Mouse (Mus musculus): ENCODE data around the gene Cysltr2.

Cysltr2 gene

DNA sequence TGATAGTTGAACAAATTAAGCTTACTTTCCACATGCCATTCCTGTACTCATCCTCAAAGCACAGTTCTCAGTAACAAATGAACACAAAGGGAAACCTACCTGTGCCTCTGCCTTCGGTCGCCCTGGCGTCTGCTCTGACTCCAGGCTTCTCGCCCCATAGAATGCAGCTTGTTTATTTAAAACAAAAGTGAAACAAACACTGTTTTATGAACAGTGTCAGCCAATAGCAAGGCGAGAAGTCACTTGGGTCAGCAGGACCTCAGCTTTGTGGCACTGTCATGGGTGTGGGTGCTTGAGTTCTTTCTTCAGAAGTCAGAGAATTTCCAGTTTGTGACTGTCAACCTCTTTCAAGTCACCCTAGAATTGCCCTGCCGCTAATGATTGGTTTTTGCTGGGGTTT, at the start of gene Cysltr2:
Gene Cysltr2 (minus strand): TSS at position 178 of the 400 bp plus-strand sequence.
- no peak for DNase-seq (ENCODE audit: low spot score in 2 of 2)

DNA sequence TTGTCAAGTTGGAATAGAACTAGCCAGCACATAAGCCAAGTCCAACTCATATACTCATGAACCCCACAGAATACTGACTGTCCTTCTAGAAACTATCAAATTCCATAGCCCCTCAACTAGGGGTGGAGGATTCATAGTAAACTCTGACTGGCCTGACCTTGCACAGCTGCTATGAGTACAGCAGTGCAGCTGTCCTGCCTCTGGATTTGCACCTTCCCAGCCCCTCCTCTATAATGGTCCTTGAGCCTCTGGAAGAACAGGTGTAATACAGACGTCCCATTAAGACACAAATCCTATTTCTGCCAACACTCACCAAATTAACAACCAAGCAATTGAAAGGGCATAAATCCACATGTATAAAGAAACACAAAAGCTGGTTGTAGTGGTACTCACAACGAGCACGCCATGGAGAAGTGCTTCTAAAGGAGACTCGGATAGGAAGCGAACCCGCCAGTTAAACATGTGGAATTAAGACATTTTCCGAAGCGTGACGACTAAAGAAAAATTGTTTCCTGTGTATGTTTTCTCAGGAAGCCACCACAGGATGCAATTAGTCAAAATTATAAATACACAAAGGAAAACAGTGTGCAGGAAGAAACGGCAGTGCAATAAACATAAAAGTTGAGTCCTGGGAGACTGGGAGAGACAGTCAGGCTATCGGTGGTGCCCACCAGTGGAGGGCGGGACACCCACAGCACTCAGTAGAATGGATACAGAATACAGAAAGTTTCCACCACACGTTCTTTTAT, 46.1 kb upstream of the Cysltr2 start:
- DNase-seq (ENCODE audit: low spot score in 2 of 2), result no peak

DNA sequence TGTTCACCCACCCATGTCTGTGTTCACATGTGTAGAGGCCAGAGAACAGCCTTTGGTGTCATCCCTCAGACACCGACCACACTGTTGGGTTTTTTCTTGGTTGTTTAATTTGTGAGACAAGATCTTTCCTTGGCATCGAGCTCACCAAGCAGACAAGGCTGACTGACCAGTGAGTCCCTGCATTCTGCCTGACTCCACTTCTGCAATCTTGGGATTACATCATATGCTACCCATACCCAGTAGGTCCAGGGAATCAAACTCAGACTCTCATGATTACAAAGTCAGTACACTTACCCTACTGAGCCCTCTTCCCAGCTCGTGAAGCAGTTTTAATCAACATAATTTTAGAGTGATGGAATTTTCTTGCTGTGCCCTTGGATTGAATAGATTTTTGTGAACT, 44.0 kb upstream of the Cysltr2 start:
- no peak for DNase-seq (ENCODE audit: low spot score in 2 of 2)

DNA sequence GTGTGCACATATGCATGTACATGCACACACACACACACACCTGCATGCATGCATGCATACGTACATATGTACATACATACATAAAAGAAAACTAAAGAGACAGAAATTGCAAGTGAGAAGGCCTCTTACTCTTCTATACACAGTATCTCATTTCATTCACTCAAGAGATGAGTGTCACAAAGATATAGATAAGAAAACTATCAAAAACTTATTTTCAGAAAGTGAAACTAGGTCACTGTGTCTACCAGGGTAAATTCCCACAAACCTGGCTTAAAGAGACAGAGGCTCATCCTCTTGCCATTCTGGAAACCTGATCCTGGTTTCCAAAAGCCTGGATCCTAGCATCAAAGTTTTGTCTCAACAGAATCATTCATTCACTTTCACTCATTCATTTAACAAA, 39.3 kb upstream of the Cysltr2 start:
- no peak for DNase-seq (ENCODE audit: low spot score in 2 of 2)

DNA sequence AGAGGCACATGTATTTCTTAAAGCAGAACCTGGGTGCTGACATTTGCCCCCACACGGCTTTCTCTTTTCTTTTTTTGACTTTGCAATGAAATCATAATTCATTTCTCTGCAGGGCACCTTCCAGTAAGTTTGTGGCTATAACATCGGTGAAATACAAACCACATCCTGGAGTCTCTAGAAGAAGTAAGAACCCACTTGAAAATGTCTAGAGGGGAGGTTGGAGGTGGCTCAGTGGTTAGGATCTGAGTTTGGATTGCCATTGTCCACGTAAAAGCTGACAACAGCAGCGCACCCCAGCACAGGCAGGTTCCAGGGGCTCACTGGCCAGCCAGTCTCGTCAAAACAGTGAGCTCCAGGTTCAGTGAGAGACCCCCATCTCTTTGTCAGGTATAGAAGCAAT, 38.8 kb upstream of the Cysltr2 start:
- no peak for DNase-seq (ENCODE audit: low spot score in 2 of 2)

DNA sequence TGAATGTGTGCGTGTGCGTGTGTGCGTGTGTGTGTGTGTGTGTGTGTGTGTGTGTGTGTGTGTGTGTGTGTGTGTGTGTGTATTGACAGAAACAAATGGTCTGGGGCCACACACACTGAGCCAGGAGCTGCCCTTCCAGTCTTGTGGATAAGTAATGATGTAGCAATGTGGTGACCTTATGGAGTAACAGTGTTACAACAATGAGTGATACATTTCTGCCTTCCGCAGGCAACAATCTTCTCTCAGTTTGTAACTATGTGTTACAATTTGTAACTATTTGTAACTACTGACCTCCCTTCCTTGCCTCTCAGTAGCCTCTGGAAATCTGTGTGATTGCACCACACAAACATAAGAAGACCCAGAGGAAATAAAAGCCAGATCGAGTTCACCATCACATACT, 38.3 kb upstream of the Cysltr2 start:
- no peak for DNase-seq (ENCODE audit: low spot score in 2 of 2)

DNA sequence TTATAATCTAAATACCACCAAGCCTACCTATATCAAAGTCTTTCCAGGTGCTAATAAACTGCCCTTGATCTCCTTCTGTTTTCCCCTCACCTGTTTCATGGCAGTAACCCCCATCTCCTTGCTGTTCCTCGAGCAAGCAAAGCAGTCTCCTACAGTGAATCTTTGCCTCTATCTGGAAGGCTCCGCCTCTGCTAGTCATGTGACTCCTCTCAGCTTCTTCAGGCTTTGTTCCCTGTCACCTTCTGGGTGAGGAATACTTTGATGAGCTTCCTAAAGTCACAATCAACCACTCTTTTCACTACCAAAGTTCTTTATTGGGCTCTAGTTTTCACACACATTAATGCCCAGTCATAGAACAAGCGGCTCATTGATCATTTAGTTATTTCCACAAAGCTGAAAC, 37.5 kb upstream of the Cysltr2 start:
- DNase-seq (ENCODE audit: low spot score in 2 of 2), result no peak

DNA sequence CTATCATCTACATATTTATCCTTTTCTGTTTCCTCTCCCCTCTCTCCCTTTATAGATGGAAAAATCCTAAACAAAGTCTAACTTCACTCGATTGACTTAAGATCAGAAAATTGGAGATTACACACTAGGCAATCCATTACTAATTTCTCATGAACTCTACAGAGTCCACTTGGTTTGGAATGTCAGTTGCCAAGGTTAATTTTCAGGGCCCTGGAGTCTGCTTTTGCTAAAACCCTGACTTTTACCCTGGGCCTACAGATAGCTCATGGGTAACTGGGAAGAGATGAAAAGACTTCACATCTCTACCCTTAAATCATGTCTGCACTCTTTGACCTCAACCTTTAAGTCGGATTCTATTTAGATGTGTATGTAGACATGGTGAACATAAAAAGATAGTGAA, 34.6 kb upstream of the Cysltr2 start:
- DNase-seq (ENCODE audit: low spot score in 2 of 2), result no peak

DNA sequence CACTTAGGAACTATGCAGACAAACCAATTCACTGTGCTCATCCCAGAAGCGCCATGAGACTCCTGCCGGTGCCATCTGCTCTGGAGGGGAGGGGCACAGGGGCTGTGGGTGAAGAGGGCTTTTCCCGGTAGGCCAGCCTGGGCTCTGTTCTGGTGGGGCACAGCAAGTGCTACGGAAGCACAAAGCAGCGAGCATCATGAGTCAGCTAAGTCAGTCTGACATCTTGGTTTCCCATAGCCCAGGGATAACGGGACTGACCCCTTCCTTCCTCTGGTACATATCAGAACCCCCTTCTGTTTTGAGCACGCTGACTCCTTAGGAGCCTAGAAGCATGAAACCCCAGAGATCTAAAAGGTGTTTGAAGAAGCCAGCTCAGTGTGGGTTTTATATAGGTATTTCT, 15.5 kb upstream of the Cysltr2 start:
- no peak for DNase-seq (ENCODE audit: low spot score in 2 of 2)

DNA sequence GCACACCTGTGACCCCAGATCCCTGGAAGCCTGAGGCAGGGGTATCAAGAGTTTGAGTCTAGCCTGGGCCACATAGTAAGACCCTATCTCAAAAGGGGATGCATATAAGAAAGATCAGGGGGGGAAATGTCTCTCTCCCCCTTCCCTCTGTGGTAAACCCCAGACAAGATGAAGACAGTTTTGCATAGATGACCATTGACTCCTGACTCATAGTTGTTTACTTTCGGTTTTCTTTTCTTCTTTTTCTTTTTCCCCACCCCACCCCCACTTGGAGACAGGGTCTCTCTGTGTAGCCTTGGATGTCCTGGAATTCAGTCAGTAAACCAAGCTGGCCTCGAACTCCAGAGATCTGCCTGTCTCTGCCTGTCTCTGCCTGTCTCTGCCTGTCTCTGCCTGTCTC, 9.8 kb upstream of the Cysltr2 start:
- DNase-seq (ENCODE audit: low spot score in 2 of 2), result no peak

DNA sequence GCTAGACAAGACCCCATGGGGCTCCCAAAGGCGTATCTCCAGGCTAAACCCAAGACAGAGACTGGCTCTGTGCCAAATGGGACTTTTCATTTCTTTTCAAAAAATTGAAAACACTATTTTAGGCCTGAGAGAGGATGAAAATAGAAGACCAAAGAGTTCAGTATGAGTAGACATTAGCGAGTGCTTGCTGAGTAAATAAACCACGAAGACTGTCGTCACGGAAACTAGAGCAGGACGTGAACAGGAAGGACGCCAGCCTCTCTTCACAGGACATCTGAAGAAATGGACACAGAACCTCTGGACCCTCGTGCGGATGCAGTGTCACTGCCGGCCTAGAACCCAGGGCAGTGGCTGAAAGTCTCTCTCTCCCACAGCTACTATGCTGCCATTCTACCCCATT, 8.8 kb upstream of the Cysltr2 start:
- DNase-seq (ENCODE audit: low spot score in 2 of 2), result no peak

DNA sequence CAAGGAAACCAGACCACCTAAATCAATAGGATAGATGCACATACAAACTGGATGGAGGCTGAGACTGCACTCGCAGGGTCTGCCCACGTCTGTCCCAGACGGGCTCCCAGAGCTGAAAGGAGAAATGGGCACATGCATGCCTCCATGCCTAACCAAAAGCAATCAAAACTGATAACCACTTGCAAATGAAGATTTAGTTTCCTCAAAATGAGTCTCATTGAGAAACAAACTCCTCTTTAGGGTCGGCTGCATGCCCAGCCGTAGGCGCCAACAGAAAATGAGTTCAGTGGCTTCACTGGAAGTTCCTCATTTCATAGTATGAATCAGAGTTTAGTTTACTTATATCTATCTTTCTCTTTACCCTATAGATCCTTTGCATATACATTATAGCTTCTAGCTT, 7.9 kb upstream of the Cysltr2 start:
- no peak for DNase-seq (ENCODE audit: low spot score in 2 of 2)

DNA sequence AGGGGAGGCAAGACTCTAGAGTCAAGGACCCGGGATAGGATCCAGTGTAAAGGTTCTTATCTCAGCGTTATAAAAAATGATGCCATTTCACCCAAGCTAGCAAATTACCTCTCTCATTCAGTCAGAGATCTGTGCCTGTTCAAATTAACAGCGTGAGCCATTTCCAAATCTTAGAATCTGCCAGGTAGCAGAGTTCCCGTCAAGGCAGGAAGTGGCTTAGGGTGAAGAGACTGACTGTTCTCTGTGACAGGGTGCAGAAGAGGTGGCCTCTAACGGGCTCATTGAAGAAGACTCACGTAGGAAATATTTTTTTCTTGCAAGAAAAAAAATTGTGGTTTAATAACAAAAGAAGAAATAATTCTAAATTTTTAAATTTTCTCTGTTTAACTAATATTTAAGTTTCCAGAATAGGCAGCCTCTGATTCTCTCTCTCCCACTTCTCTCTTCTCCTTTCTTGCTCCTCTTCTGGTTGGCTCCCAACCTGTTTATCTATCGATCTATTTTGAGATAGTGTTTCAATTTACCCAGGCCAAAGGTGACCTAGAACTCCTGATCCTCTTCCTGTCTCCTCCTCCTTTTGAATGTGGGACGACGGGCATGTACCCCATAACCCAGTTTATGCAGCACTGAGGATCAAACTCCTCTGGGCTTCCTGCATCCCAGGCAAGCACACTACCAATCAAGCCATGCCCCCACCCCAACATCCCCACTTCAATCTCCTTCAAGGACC, 3.5 kb downstream of the Cysltr2 start:
- no peak for DNase-seq (ENCODE audit: low spot score in 2 of 2)

DNA sequence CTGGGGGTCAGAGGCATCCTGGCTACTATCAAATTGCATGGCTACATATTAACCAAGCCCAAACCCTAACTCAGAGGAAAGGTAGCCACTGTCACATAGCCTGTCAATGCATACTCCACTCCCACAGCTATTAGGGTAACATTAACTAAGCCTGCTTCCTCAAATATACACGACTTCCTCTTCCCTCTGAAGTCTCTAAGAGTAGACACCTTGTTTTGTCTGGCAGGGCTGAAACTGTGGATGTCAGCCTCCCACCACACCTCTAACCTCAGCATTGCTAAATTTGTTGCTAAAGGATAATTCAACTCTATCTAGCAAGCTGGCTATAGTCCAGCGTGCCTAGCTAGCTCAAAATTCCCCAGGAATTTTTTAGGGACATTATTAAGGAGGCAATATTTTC, 7.2 kb downstream of the Cysltr2 start:
- DNase-seq (ENCODE audit: low spot score in 2 of 2), result no peak

DNA sequence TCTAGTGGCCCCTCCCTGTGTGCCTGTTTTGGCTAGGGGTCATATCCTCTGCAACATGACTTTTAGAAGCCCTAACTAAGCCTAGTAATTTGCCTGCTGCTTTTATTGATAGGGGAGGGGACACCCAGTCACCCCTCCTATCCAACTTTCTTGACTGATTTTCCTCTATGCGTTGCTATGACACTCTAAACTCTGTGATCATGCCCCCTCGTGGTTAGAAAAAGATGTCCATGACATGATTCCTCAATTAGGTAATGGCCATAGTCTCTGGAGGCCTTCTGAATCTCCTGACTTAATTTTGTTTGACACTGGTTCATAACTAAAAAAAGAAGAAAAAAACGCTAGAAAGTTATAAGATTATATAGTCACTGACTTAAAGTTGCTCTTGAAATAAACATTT, 15.6 kb downstream of the Cysltr2 start:
- no peak for DNase-seq (ENCODE audit: low spot score in 2 of 2)

DNA sequence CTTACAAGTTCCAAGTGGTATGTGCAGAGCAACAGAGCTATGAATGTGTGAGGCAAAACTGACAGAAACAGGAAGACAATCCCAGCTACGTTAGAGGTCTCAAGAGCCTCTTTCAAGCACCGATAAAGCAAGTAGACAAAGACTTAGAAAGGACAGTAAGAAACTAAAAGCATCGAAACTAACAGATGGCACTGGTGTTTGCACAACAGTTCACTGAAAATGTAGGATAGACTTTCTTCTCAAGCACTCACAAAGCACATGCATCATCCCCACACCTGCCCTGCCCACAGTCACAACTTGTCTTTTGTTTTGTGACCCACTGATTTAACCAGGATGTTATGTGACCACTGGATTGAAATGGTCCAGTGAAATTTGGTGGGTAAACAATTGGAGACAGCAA, 17.7 kb downstream of the Cysltr2 start:
- DNase-seq (ENCODE audit: low spot score in 2 of 2), result no peak

DNA sequence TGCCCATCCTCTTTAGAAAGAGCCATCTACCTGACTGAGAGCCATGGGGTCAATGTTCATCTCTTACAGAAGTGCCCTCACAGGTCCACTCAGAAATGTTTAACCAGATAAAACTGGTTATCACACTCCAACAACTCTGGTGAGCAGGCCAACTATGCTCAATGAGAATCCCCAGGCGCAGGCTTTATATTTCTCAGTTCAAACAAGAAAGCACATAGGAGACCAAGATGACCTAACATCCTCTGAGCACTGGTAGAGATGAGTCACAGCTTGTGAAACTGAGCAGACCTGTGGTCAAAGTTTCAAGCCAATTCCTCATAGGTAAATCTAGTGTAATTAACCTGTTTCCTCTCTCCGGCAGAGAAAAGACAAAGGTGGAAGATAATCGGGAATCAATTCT, 31.6 kb downstream of the Cysltr2 start:
- DNase-seq (ENCODE audit: low spot score in 2 of 2), result no peak

DNA sequence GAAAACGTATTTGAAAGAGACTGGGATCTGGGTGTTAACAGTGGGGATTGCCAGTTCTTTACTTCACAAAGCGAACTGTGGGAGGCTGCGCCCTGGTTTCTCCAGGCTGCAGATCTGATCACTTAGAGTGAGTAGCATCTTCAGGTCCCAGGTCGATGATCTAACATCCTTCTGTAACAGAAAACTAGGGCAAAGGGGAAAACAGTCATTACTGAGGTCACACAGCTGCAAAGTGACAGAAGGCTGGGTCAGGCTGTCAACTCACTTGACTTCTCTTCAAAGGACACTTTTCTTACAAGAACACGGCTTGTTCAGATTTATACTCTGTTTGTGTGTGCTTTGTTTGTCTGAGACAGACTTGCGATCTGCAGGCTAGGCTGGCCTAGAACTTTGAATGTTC, 33.5 kb downstream of the Cysltr2 start:
- no peak for DNase-seq (ENCODE audit: low spot score in 2 of 2)

DNA sequence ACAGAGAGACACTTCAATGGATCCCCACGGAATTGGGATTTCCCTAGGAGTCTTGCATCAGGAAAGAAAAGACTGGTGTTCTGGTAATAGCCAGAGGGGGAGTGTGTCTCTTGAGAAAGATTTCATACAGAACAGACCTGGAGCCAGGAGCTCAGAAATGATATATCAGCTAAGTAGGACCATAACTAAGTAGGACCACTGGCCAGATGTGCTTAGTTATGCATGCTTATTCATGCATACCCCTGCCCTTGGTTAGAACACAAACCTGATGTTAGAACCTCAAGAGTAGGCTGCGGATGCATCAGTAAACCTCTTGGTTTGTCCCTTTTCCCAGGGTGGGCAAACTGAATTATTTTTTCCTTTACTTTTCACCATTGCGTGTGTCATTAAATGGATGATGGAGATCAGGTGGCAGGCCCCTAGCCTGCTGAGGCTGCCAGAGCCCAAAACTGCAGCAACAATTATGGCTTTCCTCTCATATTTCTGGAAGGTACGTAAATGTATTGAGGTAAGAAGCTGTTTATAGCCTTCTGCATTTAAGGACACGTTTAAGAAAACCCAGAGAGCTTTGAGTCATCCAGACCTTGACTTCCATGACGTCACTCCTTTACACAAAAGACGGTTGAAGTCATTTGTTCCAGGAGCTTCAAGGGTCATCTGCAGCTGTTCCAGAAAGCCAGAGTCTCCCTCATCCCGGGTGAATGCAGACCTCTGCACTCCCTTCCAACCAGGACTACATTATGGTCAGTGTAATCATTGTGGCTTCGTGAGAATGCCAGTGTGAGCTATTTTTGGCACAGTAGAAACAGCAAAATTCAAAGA, 35.0 kb downstream of the Cysltr2 start:
- DNase-seq (ENCODE audit: low spot score in 2 of 2), result no peak

DNA sequence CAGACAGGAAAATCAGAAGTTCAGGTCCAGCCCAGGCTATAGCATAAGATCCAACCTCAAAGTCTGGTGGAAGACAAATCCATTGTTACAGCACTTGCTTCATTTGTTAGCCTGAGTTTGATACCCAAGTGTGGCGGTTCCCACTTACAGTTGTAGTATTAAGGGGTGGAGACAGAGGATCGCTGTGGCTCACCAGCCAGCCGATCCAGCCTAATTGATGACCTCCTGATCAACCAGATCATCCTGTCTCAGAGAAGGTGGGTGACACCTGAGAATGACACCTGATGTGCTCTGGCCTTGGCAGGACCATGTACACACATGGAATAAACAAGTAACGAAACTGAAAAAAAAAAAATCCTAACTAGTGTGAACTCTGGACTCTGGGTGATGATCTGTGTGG, 47.1 kb downstream of the Cysltr2 start:
- no peak for DNase-seq (ENCODE audit: low spot score in 2 of 2)

DNA sequence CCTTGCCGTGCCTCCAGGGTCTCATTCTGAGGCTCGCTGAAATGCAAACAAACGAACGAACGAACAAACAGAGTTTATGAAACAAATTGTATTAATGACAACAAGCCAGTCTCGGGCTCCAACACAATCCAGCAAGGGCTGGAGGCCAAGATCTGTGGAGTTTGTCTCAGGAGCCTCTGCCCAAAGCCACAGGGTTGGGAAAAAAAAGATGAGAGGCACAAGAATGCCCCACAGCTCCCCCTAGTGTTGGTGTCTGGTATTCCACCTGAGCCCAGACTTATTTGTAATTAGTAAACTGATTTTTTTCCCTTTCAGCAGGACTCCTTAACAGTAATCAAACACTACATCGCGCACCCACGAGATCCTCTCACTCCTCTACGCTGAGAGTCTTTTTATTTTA, 48.6 kb downstream of the Cysltr2 start:
- DNase-seq (ENCODE audit: low spot score in 2 of 2), result peak in 1 of 2 experiments; percentile 68

DNA sequence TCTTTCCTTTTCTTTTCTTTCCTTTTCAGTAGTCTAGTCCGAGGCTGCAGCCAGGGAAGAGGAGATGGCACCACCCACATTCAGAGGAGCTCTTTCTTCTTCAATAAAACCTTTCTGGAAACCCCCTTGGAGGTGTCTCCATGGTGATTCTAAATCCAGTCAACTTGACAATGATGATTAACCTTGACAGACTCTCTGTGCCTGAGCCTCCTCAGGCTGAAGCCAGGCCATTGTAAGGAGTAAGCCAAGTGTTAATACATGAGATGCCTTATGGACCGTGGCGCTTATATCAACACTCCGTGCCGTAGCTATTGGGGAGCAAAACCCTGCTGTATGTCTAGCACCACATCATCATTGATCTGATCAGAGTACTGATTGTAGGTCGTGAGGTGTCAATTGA, 50.8 kb downstream of the Cysltr2 start:
- no peak for DNase-seq (ENCODE audit: low spot score in 2 of 2)

DNA sequence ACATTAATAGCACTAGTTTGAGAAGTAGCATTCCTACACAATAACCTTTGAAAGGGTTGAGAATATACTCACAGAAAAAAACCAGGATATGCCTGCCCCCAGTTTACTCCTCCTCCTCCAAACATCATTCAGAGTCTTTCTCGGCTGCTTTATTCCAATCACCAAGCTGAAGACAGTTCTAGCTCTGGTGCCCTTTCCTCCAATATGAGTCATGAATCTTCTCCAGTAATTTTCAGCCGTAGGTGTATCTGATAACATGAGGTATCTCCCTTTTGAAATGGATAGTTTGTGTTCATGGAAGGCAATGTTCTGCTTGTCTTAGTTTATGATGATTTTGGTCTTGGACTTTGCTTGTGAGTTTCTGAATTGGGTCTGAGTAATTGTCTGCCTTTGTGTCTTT, 62.9 kb downstream of the Cysltr2 start:
- DNase-seq (ENCODE audit: low spot score in 2 of 2), result no peak
